Mouse (Mus musculus) thymus, postnatal 36 days (tissue): ENCODE measurements around the gene Asb13.

ENCODE experiments used
- DNase-seq, 2 experiments: peaks; one replicate each; pipeline ENCODE4 v3.0.0; 2022; ENCODE audit warnings: mixed read lengths in 2 of 2

Asb13 gene

GRCm38 (mm10) chr13:3665308-3665723, 31.5 kb downstream of the Asb13 start:
- peak; percentile 43 to 50 for DNase-seq

- DNase-seq: no peak
These were observed 33.5 kb downstream of the Asb13 start for GRCm38 (mm10) chr13:3667288-3667873.

- DNase-seq: no peak
These were observed 34.2 kb downstream of the Asb13 start for GRCm38 (mm10) chr13:3668068-3668467.

- DNase-seq: no peak
These were observed 35.8 kb downstream of the Asb13 start for GRCm38 (mm10) chr13:3669611-3670010.

- no peak for DNase-seq
These were observed 36.2 kb downstream of the Asb13 start for GRCm38 (mm10) chr13:3670039-3670438.

- DNase-seq: no peak
These were observed 39.3 kb downstream of the Asb13 start for GRCm38 (mm10) chr13:3673151-3673550.

GRCm38 (mm10) chr13:3673622-3674021, 39.8 kb downstream of the Asb13 start:
- no peak for DNase-seq

GRCm38 (mm10) chr13:3675855-3676254, 42.0 kb downstream of the Asb13 start:
- DNase-seq: no peak

GRCm38 (mm10) chr13:3679098-3679497, 45.3 kb downstream of the Asb13 start:
- no peak for DNase-seq

GRCm38 (mm10) chr13:3686306-3686705, 52.5 kb downstream of the Asb13 start:
- no peak for DNase-seq

- no peak for DNase-seq
These were observed 60.9 kb downstream of the Asb13 start for GRCm38 (mm10) chr13:3694599-3695343.

GRCm38 (mm10) chr13:3696977-3697735, 63.3 kb downstream of the Asb13 start:
- DNase-seq: no peak

GRCm38 (mm10) chr13:3700752-3701151, 66.9 kb downstream of the Asb13 start:
- DNase-seq: no peak
